Mouse (Mus musculus): ENCODE measurements around the gene Gga2. TPM values are rescaled to one million over a fixed set of nuclear protein-coding genes. Genes with fewer than 3 reads are reported as not detected.

The Gga2 gene
- total and polyA plus RNA-seq, 2 experiments from 2014 or later: 25.5 to 29.8 TPM

DNA sequence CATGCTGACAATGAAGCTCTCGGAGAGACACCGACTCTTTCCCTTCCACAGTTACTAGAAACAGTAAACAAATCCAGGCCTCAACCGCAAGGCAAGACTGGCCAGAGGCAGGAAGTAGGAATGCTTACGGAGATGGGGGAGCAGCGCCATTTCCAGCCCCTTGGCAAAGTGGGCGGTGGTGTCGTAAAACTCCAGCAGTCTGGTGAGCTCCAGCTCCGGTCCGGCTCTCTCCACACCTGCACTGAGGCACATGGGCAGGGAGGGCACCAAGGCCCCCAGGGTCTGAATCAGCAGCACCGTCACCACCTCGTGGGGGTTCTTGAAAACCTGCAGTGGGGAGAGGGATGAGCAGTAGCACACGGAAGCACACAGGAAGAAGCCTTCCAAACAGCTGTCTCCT, 65.2 kb downstream of the Gga2 start:
- TF ChIP-seq CTCF (IDR thresholded peaks at IDR 0.05; ENCODE audit: low read depth): no peak
- 93% methylated on average over 12 of the region's 12 CpGs for WGBS
- Histone ChIP-seq H3K9me3 (ENCODE audit: low read length) (no peaks in the 10 kb centered on the region), H3K4me1 (ENCODE audit: insufficient read depth) (no peaks in the 10 kb centered on the region), H3K27ac (ENCODE audit: low read depth, low read length) (no peak overlapping the region), H3K4me3 (ENCODE audit: low read depth, low read length) (no peak overlapping the region), H3K27me3 (ENCODE audit: insufficient read depth, low read length) (no peaks in the 10 kb centered on the region), H3K9ac (no peak overlapping the region), H3K36me3 (ENCODE audit: insufficient read depth) (peaks cover 14% of the 10 kb centered on the region), H3K4me2 (ENCODE audit: low read depth) (no peak overlapping the region)
- no peak for DNase-seq
- ATAC-seq: no peak

DNA sequence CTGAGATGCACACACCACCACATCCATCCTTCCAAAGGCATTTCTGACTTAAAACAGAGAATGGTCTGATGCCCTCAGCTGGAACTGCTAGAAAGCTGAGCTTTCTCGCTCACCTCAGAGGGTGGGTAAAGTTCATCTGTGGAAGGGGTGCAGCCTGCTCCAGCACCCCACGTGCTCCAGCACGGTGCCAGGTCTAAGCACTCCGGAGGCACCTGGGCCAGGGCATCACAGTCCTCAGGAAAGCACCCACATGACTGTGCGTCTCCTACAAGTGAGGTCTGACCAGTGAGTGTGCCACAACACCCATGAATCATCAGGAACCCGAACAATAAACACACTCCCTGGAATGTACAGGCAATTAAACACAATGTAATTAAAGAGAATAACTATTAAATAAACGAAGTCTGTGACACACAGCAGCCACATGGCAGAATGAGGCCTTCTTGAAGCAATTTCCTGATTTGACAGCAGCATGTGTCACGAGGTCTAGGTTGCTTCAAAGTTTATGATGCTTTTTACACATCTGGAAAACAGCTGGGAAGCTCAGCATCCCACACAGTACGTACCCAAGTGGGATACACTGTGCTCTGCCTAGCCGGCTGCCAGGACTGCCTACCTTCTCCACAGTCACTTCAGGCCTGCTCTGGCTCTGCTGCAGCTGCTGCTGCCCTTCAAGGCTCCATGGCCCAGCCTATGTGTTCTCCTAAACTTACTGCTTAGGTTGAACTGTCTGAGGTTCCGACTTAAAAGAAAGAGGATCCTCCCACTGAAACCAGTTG, 65.9 kb downstream of the Gga2 start:
- 87% methylated on average over 11 of the region's 11 CpGs for WGBS
- Histone ChIP-seq H3K27me3 (ENCODE audit: insufficient read depth, low read length) (no peaks in the 10 kb centered on the region), H3K27ac (ENCODE audit: low read depth, low read length) (no peak overlapping the region), H3K9me3 (ENCODE audit: low read length) (no peaks in the 10 kb centered on the region), H3K4me3 (ENCODE audit: low read depth, low read length) (no peak overlapping the region), H3K9ac (no peak overlapping the region), H3K4me2 (ENCODE audit: low read depth) (no peak overlapping the region), H3K4me1 (ENCODE audit: insufficient read depth) (no peaks in the 10 kb centered on the region), H3K36me3 (ENCODE audit: insufficient read depth) (peaks cover 11% of the 10 kb centered on the region)
- DNase-seq: no peak
- no peak for ATAC-seq
- no peak for TF ChIP-seq CTCF (IDR thresholded peaks at IDR 0.05; ENCODE audit: low read depth)

GRCm38 (mm10) chr7:121947513-121947912, 73.5 kb downstream of the Gga2 start:
- H3K27ac ChIP-seq (ENCODE audit: low read depth, low read length): no peak overlapping the region
- H3K4me2 ChIP-seq (ENCODE audit: low read depth): no peak overlapping the region
- peaks cover 4% of the 10 kb centered on the region; the same call in 1 of the 2 replicates for H3K36me3 ChIP-seq (ENCODE audit: insufficient read depth)
- no peak for TF ChIP-seq CTCF (IDR thresholded peaks at IDR 0.05; ENCODE audit: low read depth)
- H3K9ac ChIP-seq: no peak overlapping the region
- H3K4me3 ChIP-seq (ENCODE audit: low read depth, low read length): no peak overlapping the region
- ATAC-seq (no peak), DNase-seq (no peak)
- H3K4me1 ChIP-seq (ENCODE audit: insufficient read depth): no peaks in the 10 kb centered on the region
- WGBS: 80% methylated on average over 4 of the region's 4 CpGs
- H3K9me3 ChIP-seq (ENCODE audit: low read length): no peaks in the 10 kb centered on the region
- no peaks in the 10 kb centered on the region for H3K27me3 ChIP-seq (ENCODE audit: insufficient read depth, low read length)

DNA sequence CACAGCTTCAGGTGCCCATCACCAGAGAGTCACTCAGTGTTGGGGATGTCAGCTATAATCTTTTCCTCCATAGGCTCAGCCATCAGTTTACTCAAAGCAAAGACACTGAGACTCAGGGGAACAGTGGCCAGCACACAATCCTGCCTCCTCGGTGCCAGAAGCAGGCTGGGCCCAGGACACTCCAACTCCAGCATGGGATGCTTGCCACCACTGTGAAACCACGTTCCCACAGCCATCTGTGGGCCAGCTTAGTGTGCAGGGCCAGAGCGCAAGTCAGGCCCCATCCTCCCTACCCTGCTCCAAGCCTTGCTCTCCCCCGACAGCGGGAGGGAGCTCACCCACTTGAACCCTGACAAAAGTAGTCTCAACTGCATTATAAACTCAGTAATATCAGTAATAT, 74.8 kb downstream of the Gga2 start:
- Histone ChIP-seq H3K9ac (no peak overlapping the region), H3K36me3 (ENCODE audit: insufficient read depth) (peaks cover 4% of the 10 kb centered on the region; the same call in 1 of the 2 replicates), H3K4me1 (ENCODE audit: insufficient read depth) (no peaks in the 10 kb centered on the region), H3K4me2 (ENCODE audit: low read depth) (no peak overlapping the region), H3K27me3 (ENCODE audit: insufficient read depth, low read length) (no peaks in the 10 kb centered on the region), H3K27ac (ENCODE audit: low read depth, low read length) (no peak overlapping the region), H3K9me3 (ENCODE audit: low read length) (no peaks in the 10 kb centered on the region), H3K4me3 (ENCODE audit: low read depth, low read length) (no peak overlapping the region)
- no peak for TF ChIP-seq CTCF (IDR thresholded peaks at IDR 0.05; ENCODE audit: low read depth)
- DNase-seq: no peak
- ATAC-seq: no peak
- 76% methylated on average over 5 of the region's 5 CpGs for WGBS

DNA sequence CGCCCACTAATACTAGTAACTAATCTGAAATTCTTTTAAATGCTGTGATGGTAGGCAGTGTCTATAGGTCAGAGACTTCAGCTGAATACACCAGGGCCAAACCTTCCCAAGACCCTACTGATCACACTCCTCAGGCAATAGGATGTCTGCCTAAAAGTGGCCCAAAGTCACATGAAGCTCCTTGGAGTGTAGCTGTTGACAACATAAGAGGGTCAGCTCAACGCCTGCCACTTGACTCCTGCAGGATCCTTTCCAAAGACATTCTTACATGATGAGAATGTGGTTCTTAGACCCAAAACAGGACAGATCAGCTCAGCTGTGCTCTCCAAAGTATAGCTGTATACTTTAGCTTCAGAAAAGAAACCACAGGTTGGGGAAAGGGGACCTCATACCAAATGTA, 78.7 kb downstream of the Gga2 start:
- no peak for TF ChIP-seq CTCF (IDR thresholded peaks at IDR 0.05; ENCODE audit: low read depth)
- H3K9ac ChIP-seq: no peak overlapping the region
- no peaks in the 10 kb centered on the region for H3K4me1 ChIP-seq (ENCODE audit: insufficient read depth)
- H3K27me3 ChIP-seq (ENCODE audit: insufficient read depth, low read length): no peaks in the 10 kb centered on the region
- H3K4me3 ChIP-seq (ENCODE audit: low read depth, low read length): no peak overlapping the region
- WGBS: 97% methylated on average over 2 of the region's 2 CpGs
- ATAC-seq (no peak), DNase-seq (no peak)
- H3K4me2 ChIP-seq (ENCODE audit: low read depth): no peak overlapping the region
- H3K36me3 ChIP-seq (ENCODE audit: insufficient read depth): peaks cover 4% of the 10 kb centered on the region; the same call in 1 of the 2 replicates
- no peak overlapping the region for H3K27ac ChIP-seq (ENCODE audit: low read depth, low read length)
- H3K9me3 ChIP-seq (ENCODE audit: low read length): no peaks in the 10 kb centered on the region

DNA sequence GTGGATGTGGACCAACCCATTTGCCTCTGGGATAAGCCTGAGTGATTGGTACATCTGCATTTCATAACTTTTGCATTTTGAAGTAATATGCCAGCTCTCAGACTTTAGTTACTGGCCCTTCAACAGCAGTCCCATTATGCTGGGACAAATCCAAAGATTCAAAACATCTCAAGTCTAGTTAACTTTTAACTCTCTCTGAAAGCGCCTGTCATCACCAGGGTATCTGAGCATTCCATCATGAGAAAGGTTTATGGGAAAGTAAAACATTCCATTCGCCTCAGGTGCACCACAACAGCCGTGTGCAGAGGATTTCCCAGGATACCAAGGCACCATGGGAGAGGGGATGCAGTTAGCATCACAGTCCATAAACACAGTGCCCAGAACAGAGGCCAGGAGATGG, 79.4 kb downstream of the Gga2 start:
- Histone ChIP-seq H3K36me3 (ENCODE audit: insufficient read depth) (peaks cover 4% of the 10 kb centered on the region; the same call in 1 of the 2 replicates), H3K4me3 (ENCODE audit: low read depth, low read length) (no peak overlapping the region), H3K9ac (no peak overlapping the region), H3K4me2 (ENCODE audit: low read depth) (no peak overlapping the region), H3K27ac (ENCODE audit: low read depth, low read length) (no peak overlapping the region), H3K4me1 (ENCODE audit: insufficient read depth) (no peaks in the 10 kb centered on the region), H3K27me3 (ENCODE audit: insufficient read depth, low read length) (no peaks in the 10 kb centered on the region), H3K9me3 (ENCODE audit: low read length) (no peaks in the 10 kb centered on the region)
- DNase-seq (no peak), ATAC-seq (no peak)
- WGBS: 91% methylated on average over 3 of the region's 3 CpGs
- no peak for TF ChIP-seq CTCF (IDR thresholded peaks at IDR 0.05; ENCODE audit: low read depth)

DNA sequence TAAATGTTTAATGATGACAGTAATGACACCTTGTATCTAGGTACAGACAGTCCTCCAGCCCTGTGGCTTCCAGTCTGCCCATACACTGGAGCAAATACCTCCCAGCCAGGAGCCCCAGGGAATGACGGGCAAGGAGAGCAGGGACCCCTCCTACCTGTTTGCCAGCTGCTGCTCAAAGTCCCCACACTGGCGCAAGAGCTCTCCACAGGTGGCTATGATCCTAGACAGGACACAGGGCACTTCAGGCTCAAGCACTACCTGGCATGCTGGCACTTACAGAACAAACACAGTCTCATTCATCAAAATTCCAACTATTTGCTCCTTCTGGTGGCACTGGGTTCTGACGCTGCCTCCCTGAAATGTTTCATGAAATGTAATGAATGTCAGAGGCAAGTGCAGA, 80.0 kb downstream of the Gga2 start:
- H3K27ac ChIP-seq (ENCODE audit: low read depth, low read length): no peak overlapping the region
- H3K4me1 ChIP-seq (ENCODE audit: insufficient read depth): no peaks in the 10 kb centered on the region
- no peak for ATAC-seq

More for the DNA sequence above, 80.0 kb downstream of the Gga2 start:
- 79% methylated on average over 3 of the region's 3 CpGs for WGBS
- no peaks in the 10 kb centered on the region for H3K9me3 ChIP-seq (ENCODE audit: low read length)
- no peak overlapping the region for H3K9ac ChIP-seq
- TF ChIP-seq CTCF (IDR thresholded peaks at IDR 0.05; ENCODE audit: low read depth): no peak
- H3K4me2 ChIP-seq (ENCODE audit: low read depth): no peak overlapping the region
- H3K36me3 ChIP-seq (ENCODE audit: insufficient read depth): peaks cover 4% of the 10 kb centered on the region; the same call in 1 of the 2 replicates
- DNase-seq: no peak
- H3K27me3 ChIP-seq (ENCODE audit: insufficient read depth, low read length): no peaks in the 10 kb centered on the region
- H3K4me3 ChIP-seq (ENCODE audit: low read depth, low read length): no peak overlapping the region

Data from forebrain, postnatal 0 days (tissue).